Mouse (Mus musculus) T-helper 17 cell (primary cell): ENCODE data around the gene Myoz2.

Experiments
- in situ Hi-C, 2 experiments: fragments of 300-600 bp; cut with MboI, MseI; formaldehyde crosslinking; loops; 1 replicate in 1 of 2; 2 replicates in 1 of 2; pipeline ENCODE4 v1.15.1; 2025; ENCODE audit warnings: high pct_unique_total_duplicates in 2 of 2

Gene Myoz2

GRCm38 (mm10) chr3:123007386-123007785 lies 27.4 kb downstream of the Myoz2 start:
- in situ Hi-C loops, result no loop called here

DNA sequence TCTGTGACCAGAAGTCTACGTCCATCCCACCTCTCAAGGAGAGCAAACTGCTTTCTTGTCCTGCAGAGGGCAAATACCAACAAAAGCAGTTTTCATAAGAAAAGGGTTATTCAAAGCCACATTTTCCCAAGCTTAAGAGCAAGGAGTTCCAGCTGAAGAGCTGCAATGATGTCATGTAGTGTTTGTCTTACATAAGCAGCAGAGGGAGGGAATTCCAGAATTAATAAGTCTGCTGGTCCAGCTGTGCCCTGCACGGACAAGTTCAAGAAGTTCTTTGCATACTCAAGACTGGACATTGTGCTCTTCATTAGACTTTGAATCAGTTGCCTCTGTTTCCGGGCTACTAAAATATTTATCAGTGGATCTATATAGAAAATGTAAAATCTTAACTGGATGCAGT lies 33.8 kb downstream of the Myoz2 start:
- in situ Hi-C loops, result no loop called here

- in situ Hi-C loops, result no loop called here
These were observed 36.3 kb downstream of the Myoz2 start for GRCm38 (mm10) chr3:122998511-122998910.

GRCm38 (mm10) chr3:122996968-122997367 lies 37.8 kb downstream of the Myoz2 start:
- in situ Hi-C loops, result no loop called here

DNA sequence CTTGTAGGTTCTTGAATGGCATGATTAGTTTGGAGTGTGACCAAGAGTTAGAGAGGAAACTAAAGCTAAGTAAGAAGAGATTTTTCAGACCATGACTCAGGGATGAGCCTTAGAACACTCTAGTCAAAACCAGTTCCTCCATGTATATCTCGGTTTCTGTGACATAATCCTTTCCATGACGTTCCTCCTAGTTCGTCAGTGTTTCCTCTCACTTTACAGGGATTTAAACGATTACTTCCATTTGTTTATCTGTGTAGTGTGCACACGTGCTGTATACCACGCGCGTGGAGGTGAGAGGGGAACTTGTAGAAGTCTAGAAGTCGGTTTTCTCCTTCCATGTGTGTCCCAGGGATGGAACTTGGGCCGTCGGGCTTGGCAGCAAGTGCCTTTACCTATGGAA lies 47.9 kb downstream of the Myoz2 start:
- in situ Hi-C loops, result no loop called here

DNA sequence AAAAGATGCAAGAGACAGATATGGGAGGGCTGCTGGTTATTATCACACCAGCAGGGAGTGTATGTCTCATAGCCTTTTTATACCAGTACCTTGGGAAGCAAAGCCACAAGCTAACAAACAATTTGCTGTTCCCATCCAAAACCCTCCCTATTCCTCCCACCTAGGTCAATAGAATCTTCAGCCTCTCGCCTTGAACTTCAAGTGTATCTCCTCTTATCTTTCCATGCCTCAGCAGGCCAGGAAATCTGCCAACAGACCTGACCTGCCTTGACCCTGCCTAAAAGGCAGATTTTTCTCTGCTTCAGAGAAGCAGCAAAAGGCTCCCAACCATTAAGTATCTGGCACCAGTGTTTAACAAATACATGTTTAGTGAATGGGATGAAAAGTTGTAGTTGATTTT lies 48.4 kb downstream of the Myoz2 start:
- in situ Hi-C loops, result no loop called here

GRCm38 (mm10) chr3:122985183-122985944 lies 49.5 kb downstream of the Myoz2 start:
- in situ Hi-C loops, result no loop called here

- in situ Hi-C loops, result loop anchor here in 1 of 2 experiments (5.0 kb wide), 1 partner anchor 523 kb away; no protein-coding TSS in a partner anchor
These were observed 50.3 kb downstream of the Myoz2 start, which contains the start of gene Usp53 for GRCm38 (mm10) chr3:122984249-122985182. Gene Usp53, minus strand, starts transcription at chr3:122984510.

DNA sequence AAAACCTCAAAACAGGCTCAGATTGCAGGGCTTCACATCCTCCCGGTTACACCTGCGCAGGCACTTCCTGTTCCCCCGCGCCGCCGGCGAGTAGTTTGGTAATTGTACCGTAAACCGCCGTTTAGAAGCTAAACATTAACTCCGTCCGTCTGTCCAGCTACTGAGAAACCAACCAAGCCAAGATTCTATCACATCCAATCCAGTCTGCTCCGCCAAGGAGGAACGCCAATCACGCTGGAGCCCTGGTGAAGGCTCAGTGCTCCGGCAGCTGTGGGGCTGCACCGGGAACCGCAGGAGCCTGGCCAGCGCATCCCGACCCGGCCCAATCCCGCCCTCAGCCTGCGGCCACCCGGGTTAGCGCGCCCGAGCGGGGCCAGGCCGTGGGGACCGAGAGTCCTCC lies 51.0 kb downstream of the Myoz2 start:
- in situ Hi-C loops, result loop anchor here in 1 of 2 experiments (5.0 kb wide), 1 partner anchor 523 kb away; no protein-coding TSS in a partner anchor

DNA sequence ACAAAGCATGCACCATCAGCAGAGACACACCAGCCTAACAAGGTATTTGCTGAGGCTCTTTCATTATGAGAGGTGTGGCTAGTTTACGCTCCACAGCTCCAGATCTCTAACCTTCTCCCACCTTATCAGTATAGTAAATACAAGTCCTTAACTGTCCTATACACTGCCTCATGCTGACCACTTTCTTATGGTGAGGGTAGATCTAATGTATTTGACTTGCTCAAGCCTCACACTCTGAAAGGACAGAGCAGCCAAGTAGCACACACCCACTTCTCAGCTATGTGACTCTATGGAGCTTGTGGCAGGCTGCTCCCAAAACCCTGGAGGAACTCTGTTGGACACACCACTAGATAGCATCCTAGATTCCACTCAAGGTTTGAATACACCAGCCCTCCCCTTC lies 58.9 kb downstream of the Myoz2 start:
- in situ Hi-C loops, result loop anchor here in 1 of 2 experiments (10.0 kb wide), 1 partner anchor 51 kb away; the partner anchor contains the start of gene 1810037I17Rik

GRCm38 (mm10) chr3:122975363-122975762 lies 59.5 kb downstream of the Myoz2 start:
- in situ Hi-C loops, result loop anchor here in 1 of 2 experiments (10.0 kb wide), 1 partner anchor 51 kb away; the partner anchor contains the start of gene 1810037I17Rik

DNA sequence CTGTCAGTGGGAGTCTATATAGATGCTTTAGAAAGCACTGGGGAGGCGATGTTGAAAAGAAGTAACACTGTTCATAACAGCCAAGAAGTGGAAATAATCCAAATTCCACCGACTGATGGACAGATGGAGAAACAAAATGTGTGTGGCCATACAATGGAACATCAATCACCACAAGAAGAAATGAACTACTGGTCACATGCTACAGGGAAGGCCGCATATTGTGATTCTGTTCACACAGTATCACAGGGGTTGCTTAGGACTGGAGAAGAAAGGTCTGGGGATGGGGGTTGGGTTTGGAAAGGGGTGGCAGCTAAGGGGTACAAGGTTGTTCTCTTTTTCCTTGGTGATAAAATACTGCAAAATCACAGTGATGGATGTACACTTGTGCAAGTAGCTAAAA lies 60.0 kb downstream of the Myoz2 start:
- in situ Hi-C loops, result loop anchor here in 1 of 2 experiments (10.0 kb wide), 1 partner anchor 50 kb away; the partner anchor contains the start of gene 1810037I17Rik

DNA sequence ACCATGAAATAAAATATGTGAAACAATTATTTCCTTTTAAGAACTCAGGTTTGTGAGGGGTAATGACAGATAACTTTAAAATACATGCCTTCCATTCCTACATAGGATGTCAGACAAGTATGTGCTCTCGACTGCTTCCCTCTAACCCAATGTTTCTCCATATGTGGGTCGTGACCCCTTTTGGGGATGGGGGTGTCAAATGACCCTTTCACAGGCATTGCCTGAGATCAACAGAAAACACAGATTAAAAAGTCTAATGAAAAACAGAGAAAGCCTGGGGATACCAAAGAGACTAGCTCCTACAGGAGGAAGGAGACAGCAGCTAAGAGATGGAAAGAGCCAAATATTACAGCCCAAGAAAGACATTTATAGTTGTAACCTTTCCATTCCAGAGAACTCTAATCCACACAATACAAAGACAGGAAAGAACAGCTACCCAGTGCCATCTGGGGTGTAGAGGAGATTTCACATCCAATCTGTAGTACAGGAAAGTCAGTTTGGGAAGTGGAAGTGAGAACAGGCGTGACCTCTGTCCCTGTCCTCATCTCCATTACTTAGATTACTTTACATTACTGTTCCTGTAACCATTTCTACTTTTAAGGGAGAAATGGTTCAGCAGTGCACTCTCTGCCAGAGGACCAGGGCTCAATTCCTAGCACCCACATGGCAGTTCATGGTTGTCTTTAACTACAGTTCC lies 62.5 kb downstream of the Myoz2 start:
- in situ Hi-C loops, result loop anchor here in 1 of 2 experiments (10.0 kb wide), 1 partner anchor 47 kb away; the partner anchor contains the start of gene 1810037I17Rik

DNA sequence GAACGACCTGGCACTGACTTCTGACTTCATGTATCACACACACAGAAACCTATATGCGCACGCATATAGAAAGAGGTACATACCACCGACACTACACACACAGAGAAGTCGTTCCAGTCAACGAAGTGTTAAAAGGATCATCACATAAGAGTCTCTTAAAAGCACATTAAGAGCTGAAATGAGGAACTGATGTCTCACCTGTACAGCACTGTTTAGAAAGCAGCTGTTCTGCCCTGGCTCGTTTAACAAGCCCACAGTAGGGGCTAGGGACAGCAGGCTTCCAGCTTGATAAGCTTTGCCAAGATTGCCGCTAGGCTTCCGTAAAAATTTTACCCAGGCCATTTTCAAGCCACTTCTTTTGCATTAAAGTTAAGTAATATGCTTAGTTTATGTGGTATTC lies 66.4 kb downstream of the Myoz2 start:
- in situ Hi-C loops, result no loop called here

- in situ Hi-C loops, result no loop called here
These were observed 70.5 kb downstream of the Myoz2 start for GRCm38 (mm10) chr3:122964301-122964700.
